ENCODE assay signal across 23 mouse cellular contexts in the genomic region with DNA sequence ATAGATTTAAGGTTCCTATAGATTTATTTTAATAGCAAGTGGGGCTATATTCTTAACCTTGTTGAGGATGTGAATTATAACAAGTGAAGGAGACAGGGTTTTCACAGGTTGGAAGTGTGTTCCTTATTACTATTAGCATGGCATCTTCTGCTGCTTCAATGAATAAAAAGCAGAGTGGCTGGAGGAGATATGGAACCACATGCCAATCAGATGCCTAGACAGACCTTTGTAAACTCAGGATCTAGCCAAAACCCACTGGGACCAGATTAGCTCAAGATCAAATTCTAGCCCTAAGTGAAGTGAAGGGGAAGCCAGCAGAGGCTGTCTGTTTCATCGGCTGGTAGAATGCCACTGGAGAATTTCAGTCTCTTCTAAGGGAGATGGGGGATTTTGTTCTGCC.
DNase-seq lines count a peak whose midpoint lies in the region; ATAC-seq and TF ChIP-seq lines count a peak whose summit lies in the region.
"Had no signal": no experiment of that assay in that cellular context is flagged by ENCODE, and none has a peak within 500 bp of the region (broad histone marks: within the 10 kb centered on the region; RNA-seq: fewer than 3 reads in every experiment).

No protein-coding gene starts in this region.

- peak; percentile 64 for DNase-seq in MEL (ENCODE audit: low read depth, low spot score)
- DNase-seq in thymus, postnatal 36 days, result no peak
- no peak for DNase-seq in kidney, adult 11 months
- DNase-seq in left cerebral cortex, adult 18-20 months (ENCODE audit: low spot score in 2 of 2), result no peak
- DNase-seq in cerebellum, adult 9-11 months, result no peak
- DNase-seq: adrenal gland, adult 2 months; adrenal gland, adult 8-10 months; adrenal gland, postnatal 10 days; adrenal gland, postnatal 14 days; adrenal gland, postnatal 25 days; adrenal gland, postnatal 36 days; B cell, adult 2 months; cerebellum, adult 11 months; cerebellum, adult 11-12 months; cerebellum, adult 18-20 months had no signal

- no peak overlapping the region for H3K9ac ChIP-seq in MEL (ENCODE audit: control insufficient read depth, low read depth, low read length, poor library complexity, severe bottlenecking)

- no peak for TF ChIP-seq CTCF in MEL (IDR thresholded peaks at IDR 0.05 in 2 of 3, conservative IDR thresholded peaks at IDR 0.05 in 1 of 3; ENCODE audit: control insufficient read depth in 1 of 3, insufficient read depth in 1 of 3, low read depth in 2 of 3, low read length in 3 of 3, poor library complexity in 1 of 3, severe bottlenecking in 1 of 3)

- ATAC-seq in common myeloid progenitor, adult 5-6 weeks (replicated peaks; ENCODE audit: low read depth, poor library complexity, severe bottlenecking), result peak; percentile 73
- ATAC-seq in megakaryocyte progenitor cell, adult 5-6 weeks (replicated peaks; ENCODE audit: poor library complexity), result peak; percentile 49
- peak; percentile 69 for ATAC-seq in megakaryocyte-erythroid progenitor cell, adult 5-6 weeks (replicated peaks; ENCODE audit: low FRiP score, low TSS enrichment, poor library complexity, severe bottlenecking)
- ATAC-seq: activated CD4-positive, CD25-positive, alpha-beta regulatory T cell, adult 4 months; CD4-positive, CD25-positive, alpha-beta regulatory T cell, adult 4 months; Patski had no signal

- no peak for TF ChIP-seq POLR2A in MEL (IDR thresholded peaks at IDR 0.05; ENCODE audit: control insufficient read depth in 1 of 2, insufficient read depth in 1 of 2, low read depth in 1 of 2, low read length in 2 of 2, poor library complexity in 1 of 2)

- H3K27me3 ChIP-seq in MEL (ENCODE audit: control insufficient read depth in 1 of 2, insufficient read depth in 2 of 2, low read length in 2 of 2), result no peaks in the 10 kb centered on the region
- H3K27me3 ChIP-seq: CH12.LX, Patski had no signal

- no peaks in the 10 kb centered on the region for H3K79me2 ChIP-seq in MEL (ENCODE audit: control insufficient read depth, insufficient read depth, low read length, poor library complexity)

- peak; percentile 75 to 77; a peak in 3 of 4 replicates for TF ChIP-seq EP300 in MEL (IDR thresholded peaks at IDR 0.05; ENCODE audit: low read depth in 1 of 2, low read length in 2 of 2)

- no peak for TF ChIP-seq RAD21 in MEL (IDR thresholded peaks at IDR 0.05; ENCODE audit: low read depth, low read length)

- H3K27ac ChIP-seq in MEL (ENCODE audit: control insufficient read depth, low read depth, low read length), result peak overlapping the region; percentile 2; the same call in 1 of the 2 replicates

- peaks cover 15% of the 10 kb centered on the region in 2 experiments for H3K4me1 ChIP-seq in MEL (ENCODE audit: control insufficient read depth in 1 of 2, insufficient read depth in 2 of 2, low read length in 2 of 2)

- H3K4me3 ChIP-seq in MEL (ENCODE audit: control insufficient read depth in 1 of 2, insufficient read depth in 1 of 2, low read depth in 2 of 2, low read length in 2 of 2), result peak overlapping the region in 1 of 2 experiments; percentile 53; a peak in 1 of 4 replicates

- no peaks in the 10 kb centered on the region for H3K9me3 ChIP-seq in MEL (replicated peaks; ENCODE audit: insufficient read depth, low read length)

- H3K36me3 ChIP-seq in MEL (ENCODE audit: control insufficient read depth in 1 of 2, insufficient read depth in 2 of 2, low read length in 2 of 2), result peaks cover 0 to 23% of the 10 kb centered on the region in 2 experiments; a peak in 2 of 4 replicates
- H3K36me3 ChIP-seq: G1E had no signal

TF ChIP-seq in MEL, 35 proteins besides CTCF, POLR2A, EP300 and RAD21:
- no peak for TF ChIP-seq E2F4 (IDR thresholded peaks at IDR 0.05; ENCODE audit: borderline replicate concordance, low read depth, low read length)
- no peak for TF ChIP-seq ZKSCAN1 (IDR thresholded peaks at IDR 0.05; ENCODE audit: low read depth, low read length)
- no peak for TF ChIP-seq ZC3H11A (IDR thresholded peaks at IDR 0.05; ENCODE audit: low read depth, low read length)
- no peak for TF ChIP-seq CHD1 (IDR thresholded peaks at IDR 0.05; ENCODE audit: low read depth, low read length)
- no peak for TF ChIP-seq POLR2AphosphoS2 (IDR thresholded peaks at IDR 0.05; ENCODE audit: low read length)
- no peak for TF ChIP-seq HCFC1 (IDR thresholded peaks at IDR 0.05; ENCODE audit: low read depth, low read length)
- TF ChIP-seq JUND (IDR thresholded peaks at IDR 0.05; ENCODE audit: low read depth, low read length), result no peak
- peak; percentile 77; the same call in 1 of the 2 replicates for TF ChIP-seq RCOR1 (IDR thresholded peaks at IDR 0.05; ENCODE audit: low read depth, low read length)
- TF ChIP-seq ETS1 (IDR thresholded peaks at IDR 0.05; ENCODE audit: low read depth, low read length), result peak; percentile 46; the same call in 1 of the 2 replicates
- no peak for TF ChIP-seq USF2 (IDR thresholded peaks at IDR 0.05; ENCODE audit: borderline replicate concordance in 1 of 2, insufficient read depth in 1 of 2, low read depth in 1 of 2, low read length in 2 of 2)
- no peak for TF ChIP-seq NRF1 (IDR thresholded peaks at IDR 0.05; ENCODE audit: insufficient read depth, low read depth, low read length, poor library complexity, severe bottlenecking)
- no peak for TF ChIP-seq MYC (IDR thresholded peaks at IDR 0.05; ENCODE audit: low read depth, low read length)
- TF ChIP-seq TBP (IDR thresholded peaks at IDR 0.05; ENCODE audit: low read depth, low read length), result no peak
- no peak for TF ChIP-seq SIN3A (IDR thresholded peaks at IDR 0.05; ENCODE audit: low read length)
- no peak for TF ChIP-seq MAZ (IDR thresholded peaks at IDR 0.05; ENCODE audit: low read depth, low read length)
- no peak for TF ChIP-seq USF1 (IDR thresholded peaks at IDR 0.05; ENCODE audit: low read depth, low read length)
- TF ChIP-seq KAT2A (conservative IDR thresholded peaks at IDR 0.05; ENCODE audit: low read depth, low read length), result no peak
- no peak for TF ChIP-seq TAL1 (IDR thresholded peaks at IDR 0.05; ENCODE audit: low read length)
- no peak for TF ChIP-seq GABPA (IDR thresholded peaks at IDR 0.05; ENCODE audit: low read depth, low read length)
- TF ChIP-seq NELFE (IDR thresholded peaks at IDR 0.05; ENCODE audit: low read depth, low read length), result no peak
- no peak for TF ChIP-seq MAX (IDR thresholded peaks at IDR 0.05; ENCODE audit: low read length)
- no peak for TF ChIP-seq ZMIZ1 (IDR thresholded peaks at IDR 0.05; ENCODE audit: low read depth, low read length)
- TF ChIP-seq MXI1 (IDR thresholded peaks at IDR 0.05; ENCODE audit: low read depth, low read length), result 0 out of 2 replicates have a peak, but pooled peaks have one; percentile 13
- no peak for TF ChIP-seq POLR2AphosphoS5 (IDR thresholded peaks at IDR 0.05; ENCODE audit: borderline replicate concordance, low read depth, low read length)
- peak; percentile 74 for TF ChIP-seq GATA1 (IDR thresholded peaks at IDR 0.05; ENCODE audit: low read depth, low read length)
- no peak for TF ChIP-seq CHD2 (IDR thresholded peaks at IDR 0.05; ENCODE audit: low read length)
- no peak for TF ChIP-seq BHLHE40 (IDR thresholded peaks at IDR 0.05; ENCODE audit: borderline replicate concordance, low read depth, low read length)
- no peak for TF ChIP-seq ELF1 (IDR thresholded peaks at IDR 0.05; ENCODE audit: low read depth, low read length)
- no peak for TF ChIP-seq MAFK (IDR thresholded peaks at IDR 0.05; ENCODE audit: borderline replicate concordance, low read depth, low read length)
- no peak for TF ChIP-seq MEF2A (IDR thresholded peaks at IDR 0.05; ENCODE audit: extremely low read depth, insufficient replicate concordance, low read depth, low read length, poor library complexity, severe bottlenecking)
- no peak for TF ChIP-seq SMC3 (IDR thresholded peaks at IDR 0.05; ENCODE audit: low read depth, low read length)
- TF ChIP-seq MYB (IDR thresholded peaks at IDR 0.05; ENCODE audit: low read depth, low read length), result no peak
- TF ChIP-seq TCF12 (IDR thresholded peaks at IDR 0.05; ENCODE audit: low read depth, low read length), result peak; percentile 82
- TF ChIP-seq ZNF384 (IDR thresholded peaks at IDR 0.05; ENCODE audit: low read depth, low read length), result no peak
- no peak for TF ChIP-seq UBTF (IDR thresholded peaks at IDR 0.05; ENCODE audit: borderline replicate concordance, insufficient read depth, low read depth, low read length)
